Mouse (Mus musculus): ENCODE data around the gene Mrpl48. TPM values are rescaled to one million over a fixed set of nuclear protein-coding genes. Genes with fewer than 3 reads are reported as not detected.

Mrpl48 gene
- polyA plus RNA-seq, 1 experiment: 30.7 TPM

GRCm38 (mm10) chr7:100504740-100505487, 103.2 kb downstream of the Mrpl48 start:
- Histone ChIP-seq H3K79me3 (ENCODE audit: low read depth) (no peaks in the 10 kb centered on the region), H3K4me3 (ENCODE audit: insufficient read depth, poor library complexity, severe bottlenecking) (no peak overlapping the region), H3K36me3 (ENCODE audit: control insufficient read depth, insufficient read depth) (no peaks in the 10 kb centered on the region), H3K79me2 (ENCODE audit: control insufficient read depth, insufficient read depth) (no peaks in the 10 kb centered on the region), H3K27me3 (ENCODE audit: control insufficient read depth, insufficient read depth, insufficient read length) (peaks cover 6% of the 10 kb centered on the region), H3ac (ENCODE audit: control insufficient read depth, insufficient read length, low read depth) (no peak overlapping the region)
- TF ChIP-seq MYOG (IDR thresholded peaks at IDR 0.05; ENCODE audit: control insufficient read depth, extremely low read depth, insufficient read length): no peak
- TF ChIP-seq FOSL1 (IDR thresholded peaks at IDR 0.05; ENCODE audit: insufficient read depth, low read length, poor library complexity, severe bottlenecking): no peak
- no peak for TF ChIP-seq MAX (IDR thresholded peaks at IDR 0.05)
- no peak for TF ChIP-seq USF1 (IDR thresholded peaks at IDR 0.05; ENCODE audit: low read depth)
- no peak for TF ChIP-seq CEBPB (IDR thresholded peaks at IDR 0.05; ENCODE audit: low read depth)
- no peak for TF ChIP-seq CTCF (IDR thresholded peaks at IDR 0.05; ENCODE audit: control insufficient read depth, insufficient read depth, insufficient read length)
- no peak for TF ChIP-seq MYOD1 (IDR thresholded peaks at IDR 0.05; ENCODE audit: control insufficient read depth, insufficient read length, low read depth)

GRCm38 (mm10) chr7:100503076-100503475, 105.0 kb downstream of the Mrpl48 start:
- Histone ChIP-seq H3K79me2 (ENCODE audit: control insufficient read depth, insufficient read depth) (no peaks in the 10 kb centered on the region), H3K4me3 (ENCODE audit: insufficient read depth, poor library complexity, severe bottlenecking) (no peak overlapping the region), H3K79me3 (ENCODE audit: low read depth) (no peaks in the 10 kb centered on the region), H3ac (ENCODE audit: control insufficient read depth, insufficient read length, low read depth) (no peak overlapping the region), H3K27me3 (ENCODE audit: control insufficient read depth, insufficient read depth, insufficient read length) (peaks cover 6% of the 10 kb centered on the region), H3K36me3 (ENCODE audit: control insufficient read depth, insufficient read depth) (no peaks in the 10 kb centered on the region)
- no peak for TF ChIP-seq USF1 (IDR thresholded peaks at IDR 0.05; ENCODE audit: low read depth)
- no peak for TF ChIP-seq CTCF (IDR thresholded peaks at IDR 0.05; ENCODE audit: control insufficient read depth, insufficient read depth, insufficient read length)
- TF ChIP-seq MAX (IDR thresholded peaks at IDR 0.05): no peak
- no peak for TF ChIP-seq MYOD1 (IDR thresholded peaks at IDR 0.05; ENCODE audit: control insufficient read depth, insufficient read length, low read depth)
- no peak for TF ChIP-seq MYOG (IDR thresholded peaks at IDR 0.05; ENCODE audit: control insufficient read depth, extremely low read depth, insufficient read length)
- no peak for TF ChIP-seq FOSL1 (IDR thresholded peaks at IDR 0.05; ENCODE audit: insufficient read depth, low read length, poor library complexity, severe bottlenecking)
- TF ChIP-seq CEBPB (IDR thresholded peaks at IDR 0.05; ENCODE audit: low read depth): no peak

- H3ac ChIP-seq (ENCODE audit: control insufficient read depth, insufficient read length, low read depth): no peak overlapping the region
- H3K79me2 ChIP-seq (ENCODE audit: control insufficient read depth, insufficient read depth): no peaks in the 10 kb centered on the region
- no peaks in the 10 kb centered on the region for H3K36me3 ChIP-seq (ENCODE audit: control insufficient read depth, insufficient read depth)
- peaks cover 6% of the 10 kb centered on the region for H3K27me3 ChIP-seq (ENCODE audit: control insufficient read depth, insufficient read depth, insufficient read length)
- no peaks in the 10 kb centered on the region for H3K79me3 ChIP-seq (ENCODE audit: low read depth)
- no peak overlapping the region for H3K4me3 ChIP-seq (ENCODE audit: insufficient read depth, poor library complexity, severe bottlenecking)
- TF ChIP-seq CTCF (IDR thresholded peaks at IDR 0.05; ENCODE audit: control insufficient read depth, insufficient read depth, insufficient read length) (no peak), FOSL1 (IDR thresholded peaks at IDR 0.05; ENCODE audit: insufficient read depth, low read length, poor library complexity, severe bottlenecking) (no peak), MYOD1 (IDR thresholded peaks at IDR 0.05; ENCODE audit: control insufficient read depth, insufficient read length, low read depth) (no peak)
These were observed 105.7 kb downstream of the Mrpl48 start for GRCm38 (mm10) chr7:100502374-100502922.

- H3K79me2 ChIP-seq (ENCODE audit: control insufficient read depth, insufficient read depth): no peaks in the 10 kb centered on the region
- no peak overlapping the region for H3ac ChIP-seq (ENCODE audit: control insufficient read depth, insufficient read length, low read depth)
- no peaks in the 10 kb centered on the region for H3K36me3 ChIP-seq (ENCODE audit: control insufficient read depth, insufficient read depth)
- TF ChIP-seq FOSL1 (IDR thresholded peaks at IDR 0.05; ENCODE audit: insufficient read depth, low read length, poor library complexity, severe bottlenecking): no peak
- TF ChIP-seq MYOG (IDR thresholded peaks at IDR 0.05; ENCODE audit: control insufficient read depth, extremely low read depth, insufficient read length): no peak
- TF ChIP-seq MYOD1 (IDR thresholded peaks at IDR 0.05; ENCODE audit: control insufficient read depth, insufficient read length, low read depth): no peak
- TF ChIP-seq CEBPB (IDR thresholded peaks at IDR 0.05; ENCODE audit: low read depth): no peak
- TF ChIP-seq MAX (IDR thresholded peaks at IDR 0.05): no peak
- no peak for TF ChIP-seq USF1 (IDR thresholded peaks at IDR 0.05; ENCODE audit: low read depth)
- no peak for TF ChIP-seq CTCF (IDR thresholded peaks at IDR 0.05; ENCODE audit: control insufficient read depth, insufficient read depth, insufficient read length)
- no peak overlapping the region for H3K4me3 ChIP-seq (ENCODE audit: insufficient read depth, poor library complexity, severe bottlenecking)
- H3K27me3 ChIP-seq (ENCODE audit: control insufficient read depth, insufficient read depth, insufficient read length): peaks cover 6% of the 10 kb centered on the region
- H3K79me3 ChIP-seq (ENCODE audit: low read depth): no peaks in the 10 kb centered on the region
These were observed 106.2 kb downstream of the Mrpl48 start for GRCm38 (mm10) chr7:100501844-100502373.

GRCm38 (mm10) chr7:100501027-100501843, 106.9 kb downstream of the Mrpl48 start:
- Histone ChIP-seq H3ac (ENCODE audit: control insufficient read depth, insufficient read length, low read depth) (no peak overlapping the region), H3K27me3 (ENCODE audit: control insufficient read depth, insufficient read depth, insufficient read length) (peaks cover 6% of the 10 kb centered on the region), H3K36me3 (ENCODE audit: control insufficient read depth, insufficient read depth) (no peaks in the 10 kb centered on the region), H3K79me3 (ENCODE audit: low read depth) (no peaks in the 10 kb centered on the region), H3K79me2 (ENCODE audit: control insufficient read depth, insufficient read depth) (no peaks in the 10 kb centered on the region), H3K4me3 (ENCODE audit: insufficient read depth, poor library complexity, severe bottlenecking) (no peak overlapping the region)
- TF ChIP-seq FOSL1 (IDR thresholded peaks at IDR 0.05; ENCODE audit: insufficient read depth, low read length, poor library complexity, severe bottlenecking): no peak
- TF ChIP-seq CEBPB (IDR thresholded peaks at IDR 0.05; ENCODE audit: low read depth): no peak
- TF ChIP-seq MAX (IDR thresholded peaks at IDR 0.05): no peak
- TF ChIP-seq USF1 (IDR thresholded peaks at IDR 0.05; ENCODE audit: low read depth): no peak
- no peak for TF ChIP-seq MYOD1 (IDR thresholded peaks at IDR 0.05; ENCODE audit: control insufficient read depth, insufficient read length, low read depth)
- TF ChIP-seq CTCF (IDR thresholded peaks at IDR 0.05; ENCODE audit: control insufficient read depth, insufficient read depth, insufficient read length): no peak
- no peak for TF ChIP-seq MYOG (IDR thresholded peaks at IDR 0.05; ENCODE audit: control insufficient read depth, extremely low read depth, insufficient read length)

Data from C2C12 (cell line).